Mouse (Mus musculus) erythroid progenitor cell, adult 5-6 weeks (primary cell): Measurements from ENCODE around the gene Tmem176b. TPM values are rescaled to one million over a fixed set of nuclear protein-coding genes. Genes with fewer than 3 reads are reported as not detected.
"Not testable (repeated sequence)": the region's sequence is repeated elsewhere in the genome, so short reads cannot be mapped to it uniquely, and the experiment has no call there.

Experiments used
- ATAC-seq: replicated peaks from 2 replicates; pipeline ENCODE4 v1.8.0; 2016; ENCODE audit warnings: moderate number of reproducible peaks, mild to moderate bottlenecking, moderate TSS enrichment, inconsistent platforms; ENCODE audit not compliant: poor library complexity, low FRiP score, severe bottlenecking
- total RNA-seq, 2 experiments: library from RNA; stranded (forward) in 1 of 2; stranded (reverse) in 1 of 2; fragments of 150-400 nt in 1 of 2; fragments of 186-747, 209-891 nt in 1 of 2; gene quantifications; 2 replicates each; pipeline versions ENCODE4 v1.2.3 to v1.2.4; 2015 to 2017; ENCODE audit warnings: low replicate concordance in 2 of 2

The Tmem176b gene
- total RNA-seq, 2 experiments from 2014 or later = 3.6 to 15.5 TPM

- no peak for ATAC-seq
Observed at GRCm38 (mm10) chr6:48845086-48845485, 3.8 kb upstream of the Tmem176b start.

DNA sequence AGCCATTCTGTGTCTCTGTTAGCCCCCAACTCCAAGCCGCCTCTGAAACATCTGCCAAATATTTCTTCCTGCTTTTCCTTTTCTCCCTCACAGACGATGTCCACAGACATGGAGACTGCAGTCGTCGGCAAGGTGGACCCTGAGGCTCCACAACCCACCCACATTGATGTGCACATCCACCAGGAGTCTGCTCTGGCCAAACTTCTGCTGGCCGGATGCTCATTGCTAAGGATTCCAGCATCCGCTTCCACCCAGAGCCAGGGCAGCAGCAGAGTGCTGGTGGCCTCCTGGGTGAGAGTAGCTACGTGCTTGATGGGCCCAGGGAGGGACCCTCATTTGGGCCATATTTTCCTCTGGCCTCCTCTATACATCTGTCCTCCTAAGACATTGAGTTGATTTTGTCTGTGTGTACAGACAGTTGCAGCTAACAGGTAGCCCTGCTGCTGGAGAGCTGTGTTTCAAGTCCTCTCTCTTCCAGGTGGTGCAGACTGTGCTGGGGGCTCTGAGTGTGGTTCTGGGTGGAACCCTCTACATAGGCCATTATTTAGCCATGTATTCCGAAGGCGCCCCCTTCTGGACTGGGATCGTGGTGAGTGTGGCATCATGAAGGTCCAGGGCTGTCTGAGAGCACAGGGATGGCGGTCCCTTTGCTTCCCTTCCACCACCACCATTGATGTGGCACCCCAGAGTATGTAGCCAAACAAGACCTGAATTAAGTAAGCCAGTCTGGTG is 981 bp upstream of the Tmem176b start:
- no peak for ATAC-seq

GRCm38 (mm10) chr6:48840371-48840969 is 826 bp downstream of the Tmem176b start, which contains the start of gene Tmem176a:
Gene Tmem176a (plus strand): TSS chr6:48840919.
- no peak for ATAC-seq

GRCm38 (mm10) chr6:48838321-48839080 is 2.8 kb downstream of the Tmem176b start:
- no peak for ATAC-seq

DNA sequence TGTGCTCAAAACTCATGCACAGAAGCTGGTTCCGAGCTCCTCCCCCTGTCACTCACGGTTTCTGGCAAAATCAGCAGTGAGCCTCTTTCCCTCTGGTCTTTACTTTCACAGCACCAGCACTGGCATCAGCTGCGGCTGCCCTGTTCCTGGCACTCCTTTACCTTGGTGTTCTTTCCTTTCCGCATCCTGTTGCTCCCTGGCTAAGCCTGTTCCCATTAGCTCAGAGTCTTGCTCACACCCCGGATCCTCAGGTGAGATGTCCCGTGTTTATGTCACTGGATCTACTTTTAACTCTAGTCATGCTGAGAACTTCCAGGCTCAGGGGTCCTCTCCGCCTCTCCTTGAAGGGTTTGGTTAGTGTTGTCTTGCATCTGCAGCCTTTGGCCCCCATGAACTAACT is 3.8 kb downstream of the Tmem176b start:
- no peak for ATAC-seq

DNA sequence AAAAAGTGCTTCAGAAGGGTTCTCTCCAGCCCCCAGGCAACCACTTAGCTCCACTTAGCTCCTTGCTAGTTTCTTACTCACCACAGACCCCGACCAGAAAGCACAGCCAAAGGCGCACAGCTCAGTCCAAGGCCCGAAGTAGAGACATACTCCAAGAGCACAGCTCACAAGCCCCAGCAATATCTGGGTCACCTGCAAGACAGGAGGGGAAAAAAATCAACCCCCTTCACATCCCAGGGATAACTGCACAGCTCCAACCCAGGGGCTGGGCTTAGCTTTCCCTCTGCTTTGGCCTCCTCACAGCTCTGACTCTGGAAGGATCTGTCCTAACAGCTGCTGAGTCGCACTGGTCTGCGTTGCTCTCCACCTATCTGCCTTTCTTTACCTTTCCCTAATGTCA is 5.2 kb downstream of the Tmem176b start:
- ATAC-seq = no peak

DNA sequence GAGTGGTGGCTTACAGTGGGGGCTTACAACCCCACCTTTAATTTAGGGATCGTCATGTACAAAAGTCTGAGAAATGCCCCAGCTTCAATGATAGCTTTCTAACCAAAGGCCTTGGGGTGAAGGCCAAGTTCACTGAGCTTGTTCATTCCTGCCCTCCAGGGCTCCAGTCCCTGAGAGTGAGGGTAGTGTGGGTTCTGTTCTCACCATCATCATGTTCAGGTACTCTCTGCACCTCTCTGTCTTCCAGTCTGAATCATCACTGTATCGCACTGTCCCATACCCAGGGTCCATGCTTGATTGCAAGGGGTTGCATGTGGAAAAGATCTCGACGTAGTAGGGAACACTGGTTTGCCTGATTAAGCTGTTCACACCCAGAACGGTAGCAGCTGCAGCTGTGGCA is 6.1 kb downstream of the Tmem176b start:
- no peak for ATAC-seq

DNA sequence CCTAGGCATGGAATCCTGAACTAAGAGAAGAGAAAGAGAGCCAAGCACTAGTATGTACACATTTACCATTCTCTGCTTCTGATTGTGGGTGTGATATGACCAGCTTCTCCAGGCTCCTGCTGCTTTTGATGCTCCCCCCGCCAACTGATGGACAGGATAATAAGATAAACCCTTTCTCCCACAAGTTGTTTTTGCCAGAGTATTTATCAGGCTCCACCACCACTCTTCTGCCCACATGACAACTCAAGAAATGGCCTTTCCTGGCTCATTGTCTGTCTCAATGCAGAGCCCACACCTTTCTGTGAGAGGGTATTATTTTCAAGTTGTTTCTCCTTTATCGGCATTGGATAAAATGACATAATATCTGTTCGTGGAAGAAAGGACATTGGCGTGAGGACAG is 7.8 kb downstream of the Tmem176b start:
- no peak for ATAC-seq

GRCm38 (mm10) chr6:48832426-48832825 is 8.9 kb downstream of the Tmem176b start:
- no peak for ATAC-seq

GRCm38 (mm10) chr6:48831141-48831540 is 10.2 kb downstream of the Tmem176b start:
- no peak for ATAC-seq

GRCm38 (mm10) chr6:48830241-48830640 is 11.1 kb downstream of the Tmem176b start:
- no peak for ATAC-seq

GRCm38 (mm10) chr6:48829651-48830050 is 11.6 kb downstream of the Tmem176b start:
- no peak for ATAC-seq

DNA sequence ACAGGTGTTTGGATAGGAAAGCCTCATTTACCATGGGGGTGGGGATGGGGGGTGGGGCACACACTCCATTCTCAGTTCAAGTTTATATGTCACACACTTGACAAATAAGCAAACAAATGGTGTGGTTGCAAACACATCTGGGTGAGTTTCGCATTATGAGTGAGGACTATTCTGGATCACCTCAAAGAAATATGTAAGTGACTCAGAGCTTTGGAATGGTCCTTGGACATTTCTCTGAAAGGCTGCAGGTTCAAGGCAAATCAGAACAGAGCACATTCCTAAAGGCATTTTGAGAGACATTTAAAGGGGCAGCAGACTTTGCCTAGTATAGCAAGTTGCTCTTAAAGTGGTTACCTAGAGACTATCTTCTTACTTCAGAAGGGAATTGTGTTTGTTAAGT is 12.3 kb downstream of the Tmem176b start:
- ATAC-seq = no peak

- no peak for ATAC-seq
Observed at GRCm38 (mm10) chr6:48825016-48825415, 16.3 kb downstream of the Tmem176b start.

GRCm38 (mm10) chr6:48821991-48822785 is 19.1 kb downstream of the Tmem176b start:
- not testable (repeated sequence) for ATAC-seq

- no peak for ATAC-seq
Observed at GRCm38 (mm10) chr6:48817815-48818214, 23.5 kb downstream of the Tmem176b start.

GRCm38 (mm10) chr6:48815013-48815412 is 26.3 kb downstream of the Tmem176b start:
- no peak for ATAC-seq

- ATAC-seq = no peak
Observed at GRCm38 (mm10) chr6:48809494-48810219, 31.6 kb downstream of the Tmem176b start.

GRCm38 (mm10) chr6:48806746-48807145 is 34.5 kb downstream of the Tmem176b start:
- no peak for ATAC-seq
